Mouse (Mus musculus): Measurements from ENCODE around the gene Hes2. TPM values are rescaled to one million over a fixed set of nuclear protein-coding genes. Genes with fewer than 3 reads are reported as not detected.
A peak's percentile ranks its signal among the peaks of the same experiment; 100 is the strongest.

The Hes2 gene
- polyA plus RNA-seq, 1 experiment from 2014 or later = 0.55 TPM

GRCm38 (mm10) chr4:152201492-152201891 is 42.8 kb downstream of the Hes2 start:
- no peak overlapping the region for H3K4me3 ChIP-seq (ENCODE audit: low read depth, low read length)
- H3K9ac ChIP-seq (replicated peaks; ENCODE audit: low read depth, low read length) = no peak overlapping the region
- no peak overlapping the region for H3K27ac ChIP-seq (ENCODE audit: low read length)
- H3K4me1 ChIP-seq (ENCODE audit: control insufficient read depth, insufficient read depth, low read length) = peaks cover 23% of the 10 kb centered on the region
- H3K27me3 ChIP-seq (ENCODE audit: control insufficient read depth, insufficient read depth, low read length) = no peaks in the 10 kb centered on the region
- no peaks in the 10 kb centered on the region for H3K9me3 ChIP-seq (ENCODE audit: control insufficient read depth, low read depth, low read length)
- ATAC-seq (ENCODE audit: insufficient number of reproducible peaks, insufficient read depth, low FRiP score, low read depth) = peak; percentile 65; the same call in 1 of the 2 replicates
- H3K4me2 ChIP-seq (replicated peaks; ENCODE audit: low read depth, low read length) = no peak overlapping the region
- WGBS = 41% methylated on average over 6 of the region's 6 CpGs
- no peaks in the 10 kb centered on the region for H3K36me3 ChIP-seq (ENCODE audit: control insufficient read depth, insufficient read depth, low read length)

- Histone ChIP-seq H3K4me3 (ENCODE audit: low read depth, low read length) (no peak overlapping the region), H3K9ac (replicated peaks; ENCODE audit: low read depth, low read length) (no peak overlapping the region), H3K27me3 (ENCODE audit: control insufficient read depth, insufficient read depth, low read length) (no peaks in the 10 kb centered on the region), H3K9me3 (ENCODE audit: control insufficient read depth, low read depth, low read length) (no peaks in the 10 kb centered on the region), H3K27ac (ENCODE audit: low read length) (no peak overlapping the region), H3K36me3 (ENCODE audit: control insufficient read depth, insufficient read depth, low read length) (no peaks in the 10 kb centered on the region), H3K4me2 (replicated peaks; ENCODE audit: low read depth, low read length) (no peak overlapping the region), H3K4me1 (ENCODE audit: control insufficient read depth, insufficient read depth, low read length) (peaks cover 23% of the 10 kb centered on the region)
- no peak for ATAC-seq (ENCODE audit: insufficient number of reproducible peaks, insufficient read depth, low FRiP score, low read depth)
- WGBS = 92% methylated on average over 1 of the region's 1 CpGs
These were observed 43.8 kb downstream of the Hes2 start for GRCm38 (mm10) chr4:152202418-152202817.

- peaks cover 23% of the 10 kb centered on the region for H3K4me1 ChIP-seq (ENCODE audit: control insufficient read depth, insufficient read depth, low read length)
- no peak overlapping the region for H3K4me3 ChIP-seq (ENCODE audit: low read depth, low read length)
- no peaks in the 10 kb centered on the region for H3K9me3 ChIP-seq (ENCODE audit: control insufficient read depth, low read depth, low read length)
- ATAC-seq (ENCODE audit: insufficient number of reproducible peaks, insufficient read depth, low FRiP score, low read depth) = peak; percentile 26; the same call in 1 of the 2 replicates
- H3K27me3 ChIP-seq (ENCODE audit: control insufficient read depth, insufficient read depth, low read length) = no peaks in the 10 kb centered on the region
- no peaks in the 10 kb centered on the region for H3K36me3 ChIP-seq (ENCODE audit: control insufficient read depth, insufficient read depth, low read length)
- no peak overlapping the region for H3K4me2 ChIP-seq (replicated peaks; ENCODE audit: low read depth, low read length)
- no peak overlapping the region for H3K9ac ChIP-seq (replicated peaks; ENCODE audit: low read depth, low read length)
- no peak overlapping the region for H3K27ac ChIP-seq (ENCODE audit: low read length)
- 67% methylated on average over 3 of the region's 3 CpGs for WGBS
These were observed 44.2 kb downstream of the Hes2 start for GRCm38 (mm10) chr4:152202905-152203304.

GRCm38 (mm10) chr4:152204663-152205062 is 46.0 kb downstream of the Hes2 start:
- no peak for ATAC-seq (ENCODE audit: insufficient number of reproducible peaks, insufficient read depth, low FRiP score, low read depth)

GRCm38 (mm10) chr4:152206199-152206598 is 47.5 kb downstream of the Hes2 start:
- no peak for ATAC-seq (ENCODE audit: insufficient number of reproducible peaks, insufficient read depth, low FRiP score, low read depth)
- Histone ChIP-seq H3K27me3 (ENCODE audit: control insufficient read depth, insufficient read depth, low read length) (no peaks in the 10 kb centered on the region), H3K9me3 (ENCODE audit: control insufficient read depth, low read depth, low read length) (no peaks in the 10 kb centered on the region), H3K36me3 (ENCODE audit: control insufficient read depth, insufficient read depth, low read length) (no peaks in the 10 kb centered on the region), H3K9ac (replicated peaks; ENCODE audit: low read depth, low read length) (no peak overlapping the region), H3K27ac (ENCODE audit: low read length) (no peak overlapping the region), H3K4me2 (replicated peaks; ENCODE audit: low read depth, low read length) (no peak overlapping the region), H3K4me3 (ENCODE audit: low read depth, low read length) (no peak overlapping the region), H3K4me1 (ENCODE audit: control insufficient read depth, insufficient read depth, low read length) (peaks cover 20% of the 10 kb centered on the region)
- WGBS = 41% methylated on average over 6 of the region's 6 CpGs

More at GRCm38 (mm10) chr4:152204663-152205062, 46.0 kb downstream of the Hes2 start:
- Histone ChIP-seq H3K4me2 (replicated peaks; ENCODE audit: low read depth, low read length) (no peak overlapping the region), H3K9me3 (ENCODE audit: control insufficient read depth, low read depth, low read length) (no peaks in the 10 kb centered on the region), H3K9ac (replicated peaks; ENCODE audit: low read depth, low read length) (no peak overlapping the region), H3K27me3 (ENCODE audit: control insufficient read depth, insufficient read depth, low read length) (no peaks in the 10 kb centered on the region), H3K4me3 (ENCODE audit: low read depth, low read length) (no peak overlapping the region), H3K27ac (ENCODE audit: low read length) (no peak overlapping the region), H3K4me1 (ENCODE audit: control insufficient read depth, insufficient read depth, low read length) (peaks cover 23% of the 10 kb centered on the region), H3K36me3 (ENCODE audit: control insufficient read depth, insufficient read depth, low read length) (no peaks in the 10 kb centered on the region)
- WGBS = 87% methylated on average over 6 of the region's 6 CpGs

GRCm38 (mm10) chr4:152209623-152210022 is 51.0 kb downstream of the Hes2 start:
- H3K4me3 ChIP-seq (ENCODE audit: low read depth, low read length) = no peak overlapping the region
- no peak overlapping the region for H3K4me2 ChIP-seq (replicated peaks; ENCODE audit: low read depth, low read length)
- no peaks in the 10 kb centered on the region for H3K36me3 ChIP-seq (ENCODE audit: control insufficient read depth, insufficient read depth, low read length)
- no peak for ATAC-seq (ENCODE audit: insufficient number of reproducible peaks, insufficient read depth, low FRiP score, low read depth)
- H3K9me3 ChIP-seq (ENCODE audit: control insufficient read depth, low read depth, low read length) = no peaks in the 10 kb centered on the region
- H3K4me1 ChIP-seq (ENCODE audit: control insufficient read depth, insufficient read depth, low read length) = peaks cover 3% of the 10 kb centered on the region; the same call in 1 of the 2 replicates
- H3K9ac ChIP-seq (replicated peaks; ENCODE audit: low read depth, low read length) = no peak overlapping the region
- 40% methylated on average over 4 of the region's 4 CpGs for WGBS
- no peak overlapping the region for H3K27ac ChIP-seq (ENCODE audit: low read length)
- no peaks in the 10 kb centered on the region for H3K27me3 ChIP-seq (ENCODE audit: control insufficient read depth, insufficient read depth, low read length)

Other genes starting within 250 kb of the Hes2 start
- 59.9 and 62.6 TPM in 2 replicates for gene Dnajc11, start 225.2 kb upstream of the Hes2 start, polyA plus RNA-seq (2014; fragmentation: Nextera tagmentation; extraction: Ambion mirVana)
- gene Thap3, start 169.9 kb upstream of the Hes2 start, polyA plus RNA-seq (2014; fragmentation: Nextera tagmentation; extraction: Ambion mirVana) = 35.6 and 38.2 TPM in 2 replicates
- 22.7 and 22.8 TPM in 2 replicates for gene Phf13, start 162.6 kb upstream of the Hes2 start, polyA plus RNA-seq (2014; fragmentation: Nextera tagmentation; extraction: Ambion mirVana)
- 5.8 and 7.3 TPM in 2 replicates for gene Klhl21, start 150.1 kb upstream of the Hes2 start, polyA plus RNA-seq (2014; fragmentation: Nextera tagmentation; extraction: Ambion mirVana)
- 18.0 and 21.8 TPM in 2 replicates for gene Zbtb48, start 131.2 kb upstream of the Hes2 start, polyA plus RNA-seq (2014; fragmentation: Nextera tagmentation; extraction: Ambion mirVana)
- gene Tas1r1, start 120.3 kb upstream of the Hes2 start, polyA plus RNA-seq (2014; fragmentation: Nextera tagmentation; extraction: Ambion mirVana) = 0.30 and 0.34 TPM in 2 replicates
- gene Nol9, start 119.5 kb upstream of the Hes2 start, polyA plus RNA-seq (2014; fragmentation: Nextera tagmentation; extraction: Ambion mirVana) = 29.5 and 30.0 TPM in 2 replicates
- 10.4 and 11.5 TPM in 2 replicates for gene Plekhg5, start 86.4 kb upstream of the Hes2 start, polyA plus RNA-seq (2014; fragmentation: Nextera tagmentation; extraction: Ambion mirVana)
- gene Tnfrsf25, start 42.9 kb upstream of the Hes2 start, polyA plus RNA-seq (2014; fragmentation: Nextera tagmentation; extraction: Ambion mirVana) = 0.67 and 0.91 TPM in 2 replicates
- gene Espn, start 6.5 kb upstream of the Hes2 start, polyA plus RNA-seq (2014; fragmentation: Nextera tagmentation; extraction: Ambion mirVana) = 10.5 and 10.9 TPM in 2 replicates
- gene Acot7, start 19.3 kb downstream of the Hes2 start, polyA plus RNA-seq (2014; fragmentation: Nextera tagmentation; extraction: Ambion mirVana) = 71.4 and 72.4 TPM in 2 replicates
- 14.2 and 19.1 TPM in 2 replicates for gene Gpr153, start 115.4 kb downstream of the Hes2 start, polyA plus RNA-seq (2014; fragmentation: Nextera tagmentation; extraction: Ambion mirVana)
- 0.43 TPM in 1 of 2 replicates, not detected in the other for gene Hes3, start 132.8 kb downstream of the Hes2 start, polyA plus RNA-seq (2014; fragmentation: Nextera tagmentation; extraction: Ambion mirVana)
- 20.2 and 22.6 TPM in 2 replicates for gene Icmt, start 138.4 kb downstream of the Hes2 start, polyA plus RNA-seq (2014; fragmentation: Nextera tagmentation; extraction: Ambion mirVana)
- 1.00 and 1.1 TPM in 2 replicates for gene Rnf207, start 160.1 kb downstream of the Hes2 start, polyA plus RNA-seq (2014; fragmentation: Nextera tagmentation; extraction: Ambion mirVana)
- gene Rpl22, start 166.9 kb downstream of the Hes2 start, polyA plus RNA-seq (2014; fragmentation: Nextera tagmentation; extraction: Ambion mirVana) = 483 and 497 TPM in 2 replicates
- 0.39 and 0.81 TPM in 2 replicates for gene Chd5, start 179.8 kb downstream of the Hes2 start, polyA plus RNA-seq (2014; fragmentation: Nextera tagmentation; extraction: Ambion mirVana)